Mouse (Mus musculus) lung, adult 2 months (tissue): ENCODE data around the gene Foxp1.

ENCODE experiments used
- CTCF ChIP-seq: fragments of 200-500 bp; IDR thresholded peaks from 2 replicates; pipeline ENCODE4 v1.5.1; 2011; ENCODE audit warnings: mild to moderate bottlenecking, low read length, control low read depth; ENCODE audit not compliant: insufficient read depth
- POLR2A ChIP-seq: fragments of 200-500 bp; IDR thresholded peaks from 2 replicates; pipeline ENCODE4 v1.6.1; 2011; ENCODE audit warnings: low read depth, mild to moderate bottlenecking, control low read depth, low read length, borderline replicate concordance; ENCODE audit errors: extremely low read depth

- TF ChIP-seq CTCF, result no peak
- TF ChIP-seq POLR2A, result no peak
These were observed 21.8 kb downstream of the Foxp1 start for GRCm38 (mm10) chr6:99500570-99501270.
